Mouse (Mus musculus) C2C12 (cell line): ENCODE data around the gene Gdf2. TPM values are rescaled to one million over a fixed set of nuclear protein-coding genes. Genes with fewer than 3 reads are reported as not detected.

Experiments used
- H3K27me3 ChIP-seq: one replicate; pipeline ENCODE4 v1.6.1; 2011; ENCODE audit not compliant: control insufficient read depth, insufficient read depth, insufficient read length
- H3K36me3 ChIP-seq: one replicate; pipeline ENCODE4 v1.6.1; 2011; ENCODE audit not compliant: control insufficient read depth, insufficient read depth
- H3K4me3 ChIP-seq: one replicate; pipeline ENCODE4 v1.5.1; 2011; ENCODE audit warnings: mild to moderate bottlenecking, control low read depth; ENCODE audit not compliant: poor library complexity, insufficient read depth, severe bottlenecking
- H3K79me2 ChIP-seq: one replicate; pipeline ENCODE4 v1.6.1; 2011; ENCODE audit not compliant: control insufficient read depth, insufficient read depth
- H3K79me3 ChIP-seq: one replicate; pipeline ENCODE4 v1.6.1; 2011; ENCODE audit warnings: low read depth, control low read depth
- H3ac ChIP-seq: one replicate; pipeline ENCODE3; 2011; ENCODE audit warnings: low read depth; ENCODE audit not compliant: control insufficient read depth, insufficient read length
- CEBPB ChIP-seq: IDR thresholded peaks from one replicate; pipeline ENCODE4 v1.6.1; 2011; ENCODE audit warnings: low read depth, mild to moderate bottlenecking, control low read depth, moderate library complexity
- CTCF ChIP-seq: IDR thresholded peaks from one replicate; pipeline ENCODE4 v1.5.1; 2011; ENCODE audit not compliant: control insufficient read depth, insufficient read depth, insufficient read length
- FOSL1 ChIP-seq: IDR thresholded peaks from one replicate; pipeline ENCODE4 v1.8.0; 2011; ENCODE audit warnings: mild to moderate bottlenecking, low read length; ENCODE audit not compliant: poor library complexity, insufficient read depth, severe bottlenecking
- MAX ChIP-seq: IDR thresholded peaks from one replicate; pipeline ENCODE4 v1.6.1; 2011; ENCODE audit warnings: mild to moderate bottlenecking, control low read depth
- MYOD1 ChIP-seq: IDR thresholded peaks from one replicate; pipeline ENCODE4 v1.6.1; 2011; ENCODE audit warnings: low read depth; ENCODE audit not compliant: control insufficient read depth, insufficient read length
- MYOG ChIP-seq: IDR thresholded peaks from one replicate; pipeline ENCODE4 v1.6.1; 2011; ENCODE audit not compliant: control insufficient read depth, insufficient read length; ENCODE audit errors: extremely low read depth
- USF1 ChIP-seq: IDR thresholded peaks from one replicate; pipeline ENCODE4 v1.6.1; 2011; ENCODE audit warnings: low read depth, mild to moderate bottlenecking, control low read depth, moderate library complexity
- polyA plus RNA-seq: library from polyadenylated mRNA; unstranded; fragments of >200 nt; fragmentation: generic; extraction: Trizol; gene quantifications from one replicate; pipeline ENCODE4 v1.2.1, GENCODE M21; 2012; ENCODE audit warnings: missing spikeins

Gene Gdf2
- polyA plus RNA-seq, 1 experiment: not detected

DNA sequence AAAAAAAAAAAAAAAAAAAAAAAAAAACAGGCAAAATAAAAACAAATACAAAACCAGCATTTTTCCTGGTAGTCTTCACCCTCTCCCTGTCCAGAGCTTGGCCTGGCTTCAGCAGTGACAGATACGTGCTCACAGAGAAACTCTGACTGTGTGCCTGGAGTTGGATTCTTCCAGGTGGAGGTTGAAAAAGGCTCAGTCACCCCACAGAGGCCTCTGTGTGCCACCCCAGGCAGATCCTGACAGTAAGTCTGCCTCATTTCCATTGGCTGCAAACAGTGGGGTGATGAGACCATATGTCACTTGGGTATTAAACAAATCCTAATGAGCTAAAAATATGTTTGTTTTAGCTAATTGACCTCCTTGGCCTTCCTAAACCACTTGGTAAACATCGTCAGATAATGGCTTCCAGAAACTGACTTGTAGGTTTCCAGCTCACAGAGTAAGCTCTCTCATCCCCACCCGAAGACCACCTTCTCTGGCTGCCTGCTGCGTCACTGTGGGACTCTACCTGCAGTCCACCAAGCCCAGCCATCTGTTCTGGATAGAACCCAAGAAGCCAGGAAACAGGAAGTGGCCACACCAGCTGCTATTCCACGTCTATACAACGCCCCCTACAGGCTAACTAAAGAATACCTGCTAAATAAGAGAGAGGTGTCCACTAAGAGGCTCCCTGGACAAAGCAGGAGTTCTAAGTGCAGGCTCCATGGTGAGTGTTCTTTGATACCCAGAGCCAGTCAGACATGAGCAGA lies 11.6 kb downstream of the Gdf2 start:
- H3K79me2 ChIP-seq: no peaks in the 10 kb centered on the region
- no peak overlapping the region for H3K4me3 ChIP-seq
- peaks cover 20% of the 10 kb centered on the region for H3K27me3 ChIP-seq
- H3K79me3 ChIP-seq: no peaks in the 10 kb centered on the region
- TF ChIP-seq FOSL1: no peak
- no peaks in the 10 kb centered on the region for H3K36me3 ChIP-seq
- H3ac ChIP-seq: no peak overlapping the region

DNA sequence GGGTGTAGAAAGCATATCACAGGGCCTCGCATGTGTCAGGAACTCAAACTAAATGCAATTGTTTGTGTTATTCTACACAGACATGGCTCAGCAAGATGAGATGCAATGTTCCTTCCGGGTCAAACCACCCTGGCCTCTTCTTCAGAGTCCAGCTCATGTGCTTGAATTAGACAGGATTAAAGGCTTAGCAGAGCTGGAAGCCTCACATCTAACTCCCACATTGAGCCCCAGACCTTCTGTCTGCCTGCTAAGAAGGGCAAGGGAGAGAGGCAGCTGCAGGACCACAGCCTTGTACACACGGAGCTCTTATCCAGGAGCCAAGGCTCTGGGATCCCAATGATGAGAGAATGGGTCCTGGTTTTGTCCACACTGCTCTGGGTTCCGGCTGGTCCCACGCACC lies 12.9 kb downstream of the Gdf2 start, which contains the start of gene Rbp3:
Gene Rbp3 (plus strand): TSS at position 243 of the 400 bp plus-strand sequence.
- H3ac ChIP-seq: no peak within 1 kb of the TSS
- no peaks in the 10 kb centered on the region for H3K79me3 ChIP-seq

DNA sequence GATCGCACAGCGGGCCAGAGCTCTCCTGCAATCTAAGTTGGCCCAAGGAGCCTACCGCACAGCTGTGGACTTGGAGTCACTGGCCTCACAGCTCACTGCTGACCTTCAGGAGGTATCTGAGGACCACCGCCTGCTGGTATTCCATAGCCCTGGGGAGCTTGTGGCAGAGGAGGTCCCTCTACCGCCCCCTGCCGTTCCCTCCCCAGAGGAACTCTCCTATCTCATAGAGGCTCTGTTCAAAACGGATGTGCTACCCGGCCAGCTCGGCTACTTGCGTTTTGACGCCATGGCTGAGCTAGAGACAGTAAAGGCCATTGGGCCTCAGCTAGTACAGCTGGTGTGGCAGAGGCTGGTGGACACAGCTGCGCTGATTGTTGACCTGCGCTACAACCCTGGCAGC lies 15.2 kb downstream of the Gdf2 start:
- Histone ChIP-seq H3K36me3 (no peaks in the 10 kb centered on the region), H3K79me2 (no peaks in the 10 kb centered on the region), H3ac (no peak overlapping the region), H3K27me3 (peaks cover 31% of the 10 kb centered on the region), H3K4me3 (no peak overlapping the region), H3K79me3 (no peaks in the 10 kb centered on the region)
- TF ChIP-seq CEBPB: no peak
- no peak for TF ChIP-seq MYOD1
- no peak for TF ChIP-seq MYOG
- TF ChIP-seq CTCF: no peak
- no peak for TF ChIP-seq MAX
- TF ChIP-seq USF1: no peak
- TF ChIP-seq FOSL1: no peak

More for the DNA sequence above, 12.9 kb downstream of the Gdf2 start, which contains the start of gene Rbp3:
- Histone ChIP-seq H3K79me2 (no peaks in the 10 kb centered on the region), H3K4me3 (no peak within 1 kb of the TSS), H3K36me3 (no peaks in the 10 kb centered on the region), H3K27me3 (peaks cover 31% of the 10 kb centered on the region)
- TF ChIP-seq MYOD1 (no peak), CTCF (no peak), USF1 (no peak), MAX (no peak), CEBPB (no peak), FOSL1 (no peak), MYOG (no peak)

DNA sequence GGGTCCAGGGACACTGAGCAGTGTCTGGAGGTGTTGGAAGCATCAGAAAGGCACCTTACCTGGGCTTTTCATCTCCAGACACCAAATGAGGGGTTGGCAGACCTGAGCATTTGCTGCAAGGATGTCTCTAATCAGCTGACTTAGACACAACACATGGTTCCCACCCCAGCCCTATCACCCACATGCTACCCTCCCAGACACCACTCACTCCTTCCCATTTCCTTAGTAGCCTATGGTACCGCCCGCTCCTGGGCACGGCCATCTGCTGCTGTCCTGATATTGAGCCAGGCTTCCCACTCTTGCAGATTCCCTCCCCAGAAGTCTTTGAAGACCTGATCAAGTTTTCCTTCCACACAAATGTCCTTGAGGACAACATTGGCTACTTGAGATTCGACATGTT lies 17.3 kb downstream of the Gdf2 start:
- no peak overlapping the region for H3ac ChIP-seq

DNA sequence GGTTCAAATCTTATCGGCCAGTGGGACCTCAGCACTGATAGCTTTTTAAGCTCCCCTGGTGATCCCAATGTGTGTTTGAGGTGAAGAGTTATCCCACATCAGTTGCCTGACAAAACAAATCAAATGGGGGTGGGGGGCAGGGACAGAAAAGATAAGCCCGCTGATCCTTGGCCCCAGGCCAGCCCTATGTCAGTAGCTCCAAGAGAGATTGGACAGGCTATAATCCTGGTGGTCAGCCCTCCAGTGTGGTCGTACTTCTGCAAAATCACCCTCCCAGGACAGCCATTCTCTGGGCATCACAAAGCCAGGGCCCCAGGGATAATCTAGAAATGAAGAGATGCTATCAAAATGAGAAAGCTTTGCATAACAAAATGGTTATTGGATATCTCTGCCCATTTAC lies 18.0 kb downstream of the Gdf2 start:
- peaks cover 31% of the 10 kb centered on the region for H3K27me3 ChIP-seq
- H3K79me2 ChIP-seq: no peaks in the 10 kb centered on the region
- no peaks in the 10 kb centered on the region for H3K79me3 ChIP-seq
- no peak overlapping the region for H3K4me3 ChIP-seq
- no peak for TF ChIP-seq FOSL1
- TF ChIP-seq CTCF: no peak
- TF ChIP-seq MAX: no peak
- TF ChIP-seq USF1: no peak
- TF ChIP-seq MYOG: no peak
- no peak for TF ChIP-seq MYOD1
- TF ChIP-seq CEBPB: no peak
- H3ac ChIP-seq: no peak overlapping the region
- no peaks in the 10 kb centered on the region for H3K36me3 ChIP-seq

More for the DNA sequence above, 17.3 kb downstream of the Gdf2 start:
- TF ChIP-seq CEBPB (no peak), CTCF (no peak), MYOG (no peak), FOSL1 (no peak), MYOD1 (no peak), USF1 (no peak), MAX (no peak)
- H3K27me3 ChIP-seq: peaks cover 31% of the 10 kb centered on the region
- no peaks in the 10 kb centered on the region for H3K79me2 ChIP-seq
- H3K36me3 ChIP-seq: no peaks in the 10 kb centered on the region
- no peaks in the 10 kb centered on the region for H3K79me3 ChIP-seq
- no peak overlapping the region for H3K4me3 ChIP-seq

DNA sequence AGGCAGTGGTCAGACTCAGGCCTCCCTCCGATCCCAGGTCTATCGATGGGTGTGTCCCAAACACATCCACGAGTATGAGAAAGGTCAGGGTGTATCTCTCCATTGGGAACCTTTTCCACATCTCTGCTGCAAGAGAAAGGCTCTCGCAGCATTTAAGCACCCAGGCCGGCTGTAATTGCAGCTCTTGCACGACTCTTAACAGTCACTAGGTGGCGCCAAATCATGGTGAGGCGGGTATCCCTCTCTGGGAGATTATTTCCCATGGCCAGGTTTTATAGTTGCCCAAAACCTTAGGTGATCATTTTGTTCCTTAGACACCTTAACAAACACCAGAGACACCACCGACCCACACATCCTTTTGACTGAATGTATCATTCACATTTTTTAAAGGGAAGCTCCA lies 18.5 kb downstream of the Gdf2 start:
- Histone ChIP-seq H3K79me3 (no peaks in the 10 kb centered on the region), H3K36me3 (no peaks in the 10 kb centered on the region), H3ac (no peak overlapping the region), H3K79me2 (no peaks in the 10 kb centered on the region), H3K27me3 (peaks cover 29% of the 10 kb centered on the region), H3K4me3 (no peak overlapping the region)
- TF ChIP-seq CTCF (peak; percentile 69), FOSL1 (no peak)
